Mouse (Mus musculus) heart, postnatal 0 days (tissue): Measurements from ENCODE around the gene Phldb1. TPM values are rescaled to one million over a fixed set of nuclear protein-coding genes. Genes with fewer than 3 reads are reported as not detected.

Experiments used
- ATAC-seq: fragments of 200-750 bp; cut with Nextera tagmentation; 2 replicates; pipeline ENCODE4 v1.8.0; 2017; ENCODE audit warnings: low read depth, moderate number of reproducible peaks, moderate library complexity; ENCODE audit not compliant: insufficient read depth
- DNase-seq: peaks from one replicate; pipeline ENCODE4 v3.0.0-alpha.2; 2016; ENCODE audit warnings: low spot score
- H3K27ac ChIP-seq: fragments of 300-500 bp; sonication (generic); 2 replicates; pipeline ENCODE4 v1.5.1; 2014; ENCODE audit warnings: low read depth, mild to moderate bottlenecking
- H3K27me3 ChIP-seq: fragments of 300-500 bp; sonication (generic); 2 replicates; pipeline ENCODE4 v1.6.1; 2014; ENCODE audit warnings: low read length, mixed read lengths; ENCODE audit not compliant: control insufficient read depth, insufficient read depth
- H3K36me3 ChIP-seq: fragments of 300-500 bp; sonication (generic); replicated peaks from 2 replicates; pipeline ENCODE4 v1.6.1; 2014; ENCODE audit warnings: low read length, mixed read lengths; ENCODE audit not compliant: control insufficient read depth, insufficient read depth
- H3K4me1 ChIP-seq: fragments of 300-500 bp; sonication (generic); 2 replicates; pipeline ENCODE4 v1.6.1; 2014; ENCODE audit warnings: antibody characterized with exemption; ENCODE audit not compliant: control insufficient read depth, insufficient read depth
- H3K4me2 ChIP-seq: fragments of 300-500 bp; sonication (generic); 2 replicates; pipeline ENCODE4 v1.6.1; 2014; ENCODE audit warnings: low read depth, mild to moderate bottlenecking, low read length, moderate library complexity
- H3K4me3 ChIP-seq: fragments of 300-500 bp; sonication (generic); 2 replicates; pipeline ENCODE4 v1.5.1; 2014; ENCODE audit warnings: low read depth, low read length
- H3K9ac ChIP-seq: fragments of 300-500 bp; sonication (generic); replicated peaks from 2 replicates; pipeline ENCODE4 v1.6.1; 2014; ENCODE audit warnings: low read depth, low read length, mixed read lengths
- H3K9me3 ChIP-seq: fragments of 300-500 bp; sonication (generic); replicated peaks from 2 replicates; pipeline ENCODE4 v1.6.1; 2016; ENCODE audit warnings: low read length; ENCODE audit not compliant: control insufficient read depth
- CTCF ChIP-seq: IDR thresholded peaks from 2 replicates; pipeline ENCODE4 v1.5.1; 2016; ENCODE audit warnings: antibody characterized with exemption, control low read depth, low read depth
- EP300 ChIP-seq: IDR thresholded peaks from 2 replicates; pipeline ENCODE4 v1.6.1; 2016; ENCODE audit warnings: antibody characterized with exemption, low read depth
- WGBS: fragments of 180-500 bp; shearing (Covaris S2); extraction: QIAGEN DNeasy Blood & Tissue Kit; methylation state at CpG from one replicate; pipeline ENCODE4 v1.1.7; 2014; 5-methylcytosine and 5-hydroxymethylcytosine counted together
- polyA plus RNA-seq: library from polyadenylated mRNA; unstranded; fragments of >200 nt; fragmentation: Nextera tagmentation; extraction: Ambion mirVana; gene quantifications from 2 replicates; pipeline ENCODE4 v1.2.1, GENCODE M21; 2015
- total RNA-seq: library from RNA; depleted of rRNA; stranded (reverse); fragments of >200 nt; gene quantifications from 2 replicates; pipeline ENCODE4 v1.2.3, GENCODE M21; 2014; ENCODE audit warnings: low replicate concordance

Gene Phldb1
- total and polyA plus RNA-seq, 2 experiments from 2014 or later, result 28.0 to 138 TPM

GRCm38 (mm10) chr9:44699196-44699595 is 35.8 kb downstream of the Phldb1 start:
- Histone ChIP-seq H3K4me3 (no peak overlapping the region), H3K27ac (no peak overlapping the region), H3K4me2 (no peak overlapping the region), H3K4me1 (no peaks in the 10 kb centered on the region), H3K36me3 (peaks cover 99% of the 10 kb centered on the region), H3K9ac (no peak overlapping the region), H3K27me3 (no peaks in the 10 kb centered on the region), H3K9me3 (no peaks in the 10 kb centered on the region)
- ATAC-seq (no peak), DNase-seq (no peak)
- 87% methylated on average over 10 of the region's 10 CpGs for whole genome bisulfite sequencing
- TF ChIP-seq CTCF, result no peak
- TF ChIP-seq EP300, result no peak

DNA sequence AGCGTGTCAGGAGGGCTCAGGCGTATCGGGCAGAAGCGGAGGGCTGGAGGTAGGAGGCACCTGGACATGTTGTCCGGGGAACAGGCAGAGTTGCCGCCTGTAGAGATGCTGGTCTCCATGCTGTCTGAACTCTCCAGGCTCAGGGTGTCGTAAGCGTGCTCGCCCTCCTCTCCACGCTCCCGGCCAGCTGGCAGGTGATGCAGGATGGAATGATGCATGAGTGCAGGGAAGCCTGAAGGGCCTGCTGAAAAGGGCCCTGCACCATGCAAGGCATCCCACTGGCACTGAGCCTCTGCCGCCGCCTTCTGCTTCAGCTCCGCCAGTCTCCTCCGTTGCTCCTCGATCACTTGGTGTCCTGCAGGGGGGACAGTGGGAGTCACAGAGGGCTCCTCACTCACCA is 37.1 kb downstream of the Phldb1 start:
- no peak overlapping the region for H3K9ac ChIP-seq
- no peak overlapping the region for H3K4me2 ChIP-seq
- TF ChIP-seq CTCF (no peak), EP300 (no peak)
- no peak for DNase-seq
- peaks cover 100% of the 10 kb centered on the region for H3K36me3 ChIP-seq
- H3K4me3 ChIP-seq, result no peak overlapping the region
- WGBS, result 93% methylated on average over 16 of the region's 16 CpGs
- H3K27ac ChIP-seq, result no peak overlapping the region
- no peaks in the 10 kb centered on the region for H3K4me1 ChIP-seq
- H3K9me3 ChIP-seq, result no peaks in the 10 kb centered on the region
- no peak for ATAC-seq
- H3K27me3 ChIP-seq, result no peaks in the 10 kb centered on the region

DNA sequence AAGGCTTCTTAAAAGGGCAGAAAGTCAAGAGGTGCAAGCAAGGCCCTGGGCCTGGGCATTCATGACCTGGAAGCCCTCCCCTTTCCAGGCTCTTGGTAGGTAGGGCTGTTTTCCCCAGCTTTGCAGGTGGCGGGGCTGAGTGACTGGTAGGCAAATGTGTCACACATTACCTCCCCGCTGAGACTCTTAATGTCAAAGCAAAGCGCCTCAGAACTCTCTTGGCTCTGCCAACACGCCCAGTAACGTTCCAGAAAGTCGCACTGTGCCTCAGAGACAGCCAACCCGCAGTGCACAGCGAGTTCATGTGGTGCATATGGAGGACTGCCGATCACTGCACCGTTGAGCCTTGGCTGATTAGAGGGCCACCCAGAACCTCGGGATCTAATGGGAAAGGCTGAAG is 41.9 kb downstream of the Phldb1 start:
- H3K9me3 ChIP-seq, result no peaks in the 10 kb centered on the region
- no peak overlapping the region for H3K4me3 ChIP-seq
- H3K4me2 ChIP-seq, result no peak overlapping the region
- no peak for DNase-seq
- TF ChIP-seq EP300, result no peak
- TF ChIP-seq CTCF, result no peak
- no peak overlapping the region for H3K27ac ChIP-seq
- peaks cover 19% of the 10 kb centered on the region for H3K4me1 ChIP-seq
- WGBS, result 72% methylated on average over 11 of the region's 11 CpGs
- H3K36me3 ChIP-seq, result peaks cover 81% of the 10 kb centered on the region
- no peaks in the 10 kb centered on the region for H3K27me3 ChIP-seq
- ATAC-seq, result no peak
- H3K9ac ChIP-seq, result no peak overlapping the region

DNA sequence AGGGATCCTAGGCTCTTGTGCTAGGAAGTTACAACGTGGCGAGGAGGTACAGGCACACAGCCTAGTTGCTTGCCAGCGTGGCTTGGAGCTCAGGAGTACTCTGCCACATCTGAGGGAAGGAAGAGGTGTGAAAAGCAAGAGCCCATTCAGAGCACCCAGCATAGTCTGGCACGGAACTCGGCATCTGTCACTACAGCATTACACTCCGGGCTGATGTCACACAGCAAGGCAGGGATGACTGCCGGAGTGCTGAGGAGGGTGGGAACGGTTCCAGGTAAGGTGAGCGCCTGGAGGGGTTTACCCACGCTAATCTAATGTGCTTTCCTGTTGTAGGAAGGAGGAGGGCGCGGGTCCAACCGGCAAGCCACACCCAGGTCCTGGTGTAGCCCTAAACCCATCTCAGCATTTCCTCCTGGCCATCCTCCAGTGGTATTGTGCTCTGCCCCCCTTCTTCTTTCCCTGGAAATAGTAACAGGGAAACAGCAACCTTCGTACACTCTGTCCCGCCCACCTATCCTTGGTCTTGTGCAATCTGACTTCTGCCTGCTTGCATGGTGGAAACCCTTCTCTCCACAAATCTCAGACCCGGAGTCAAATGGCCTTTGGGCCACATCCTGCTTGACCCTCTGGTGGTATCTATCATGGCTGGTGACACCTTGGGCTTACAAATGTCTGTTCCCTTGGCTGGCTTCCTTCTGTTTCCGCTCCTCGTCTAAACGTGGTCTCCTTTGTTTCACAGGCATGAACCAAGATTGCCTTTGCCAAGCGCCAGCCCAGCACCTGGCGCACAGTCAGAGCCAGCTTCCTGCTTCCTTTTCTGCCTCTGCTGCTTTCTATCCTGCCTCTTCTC is 43.1 kb downstream of the Phldb1 start:
- ATAC-seq, result peak; percentile 57
- H3K4me3 ChIP-seq, result no peak overlapping the region
- peak overlapping the region; percentile 36 for H3K27ac ChIP-seq
- DNase-seq, result peak; percentile 64
- peaks cover 81% of the 10 kb centered on the region for H3K36me3 ChIP-seq
- no peak overlapping the region for H3K9ac ChIP-seq
- peaks cover 19% of the 10 kb centered on the region for H3K4me1 ChIP-seq
- no peaks in the 10 kb centered on the region for H3K27me3 ChIP-seq
- no peak overlapping the region for H3K4me2 ChIP-seq
- no peaks in the 10 kb centered on the region for H3K9me3 ChIP-seq
- 26% methylated on average over 21 of the region's 21 CpGs for WGBS
- TF ChIP-seq CTCF (no peak), EP300 (no peak)

DNA sequence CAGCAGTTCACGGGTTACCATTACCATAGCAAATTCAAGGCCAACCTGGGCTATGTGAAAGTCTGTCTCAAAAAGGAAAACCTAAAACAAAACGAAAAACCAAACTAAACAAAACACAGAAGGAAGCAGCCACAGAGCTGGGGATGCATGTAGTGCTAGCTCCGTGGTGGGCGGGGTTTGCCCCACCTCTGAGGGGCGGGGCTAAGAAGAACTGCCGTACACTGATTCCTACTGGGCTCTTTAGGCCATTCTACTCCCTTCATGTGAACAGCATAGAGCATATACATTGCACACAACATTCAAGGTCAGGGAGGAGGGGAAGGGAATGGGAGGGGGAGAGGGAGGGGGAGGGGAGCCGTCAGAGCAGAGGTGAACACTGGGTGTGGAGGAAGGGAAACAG is 44.4 kb downstream of the Phldb1 start:
- DNase-seq (no peak), ATAC-seq (peak; percentile 7; the same call in 1 of the 2 replicates)
- peaks cover 76% of the 10 kb centered on the region for H3K36me3 ChIP-seq
- no peak overlapping the region for H3K27ac ChIP-seq
- no peaks in the 10 kb centered on the region for H3K9me3 ChIP-seq
- H3K4me1 ChIP-seq, result peaks cover 19% of the 10 kb centered on the region
- H3K4me2 ChIP-seq, result no peak overlapping the region
- TF ChIP-seq CTCF (no peak), EP300 (no peak)
- H3K4me3 ChIP-seq, result no peak overlapping the region
- 39% methylated on average over 7 of the region's 7 CpGs for WGBS
- no peaks in the 10 kb centered on the region for H3K27me3 ChIP-seq
- no peak overlapping the region for H3K9ac ChIP-seq
